Comparison of ENCODE assay signal across 22 mouse cellular contexts in the genomic region with DNA sequence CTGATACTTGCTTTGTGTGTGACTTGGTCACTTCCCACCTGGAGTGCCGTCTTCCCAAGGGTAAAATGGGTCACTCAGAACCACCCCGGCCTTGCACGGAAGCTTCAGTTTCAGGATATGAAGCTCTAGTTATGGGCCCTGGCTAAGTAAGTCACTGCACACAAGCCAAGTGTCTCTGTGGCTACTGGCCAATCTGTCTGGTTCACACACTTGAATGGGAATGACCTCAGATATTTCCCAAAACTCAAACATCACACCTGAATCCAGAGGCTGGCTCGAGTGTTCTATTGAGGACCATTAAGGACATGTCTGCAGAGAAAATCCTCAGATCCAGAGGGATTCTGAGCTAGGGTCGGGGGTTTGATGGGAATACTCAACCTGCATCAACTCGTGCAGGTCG. TPM values are rescaled to one million over a fixed set of nuclear protein-coding genes. Genes with fewer than 3 reads are reported as not detected.
DNase-seq lines count a peak whose midpoint lies in the region; ATAC-seq and TF ChIP-seq lines count a peak whose summit lies in the region.
"Had no signal": no experiment of that assay in that cellular context is flagged by ENCODE, and none has a peak within 500 bp of the region (broad histone marks: within the 10 kb centered on the region; RNA-seq: fewer than 3 reads in every experiment).

No protein-coding gene starts in this region.

- no peak overlapping the region for H3K9ac ChIP-seq in liver, adult 2 months (ENCODE audit: low read depth, low read length)
- no peak overlapping the region for H3K9ac ChIP-seq in liver, embryonic 12.5 days
- H3K9ac ChIP-seq in lung, postnatal 0 days (replicated peaks; ENCODE audit: low read depth), result no peak overlapping the region

- no peaks in the 10 kb centered on the region for H3K27me3 ChIP-seq in liver, adult 2 months (ENCODE audit: control insufficient read depth, insufficient read depth, low read length)
- no peaks in the 10 kb centered on the region for H3K27me3 ChIP-seq in liver, embryonic 12.5 days (replicated peaks)
- H3K27me3 ChIP-seq in lung, postnatal 0 days (replicated peaks; ENCODE audit: insufficient read depth, low read length), result no peaks in the 10 kb centered on the region
- H3K27me3 ChIP-seq: CH12.LX, Patski had no signal

- H3K4me2 ChIP-seq in liver, embryonic 12.5 days, result no peak overlapping the region
- H3K4me2 ChIP-seq in lung, postnatal 0 days (replicated peaks; ENCODE audit: low read depth, low read length), result no peak overlapping the region

- no peak overlapping the region for H3K4me3 ChIP-seq in liver, adult 2 months (ENCODE audit: insufficient read depth, low read depth, low read length)
- H3K4me3 ChIP-seq in liver, embryonic 12.5 days, result no peak overlapping the region
- no peak overlapping the region for H3K4me3 ChIP-seq in lung, postnatal 0 days (ENCODE audit: low read depth, low read length)

- H3K4me1 ChIP-seq in liver, adult 2 months (ENCODE audit: control insufficient read depth, insufficient read depth, low read length), result peaks cover 44% of the 10 kb centered on the region
- no peaks in the 10 kb centered on the region for H3K4me1 ChIP-seq in liver, embryonic 12.5 days
- H3K4me1 ChIP-seq in lung, postnatal 0 days (ENCODE audit: insufficient read depth, low read depth, low read length), result 0 out of 2 replicates have a peak, but pooled peaks cover 3% of the 10 kb centered on the region

- no peak overlapping the region for H3K27ac ChIP-seq in liver, adult 2 months (replicated peaks; ENCODE audit: insufficient read depth, low read depth, low read length)
- H3K27ac ChIP-seq in liver, embryonic 12.5 days, result no peak overlapping the region
- H3K27ac ChIP-seq in lung, postnatal 0 days (ENCODE audit: low read length), result no peak overlapping the region

- H3K36me3 ChIP-seq in liver, adult 2 months (ENCODE audit: control insufficient read depth, insufficient read depth, low read length), result no peaks in the 10 kb centered on the region; the same call in none of the 2 replicates
- no peaks in the 10 kb centered on the region for H3K36me3 ChIP-seq in liver, embryonic 12.5 days
- H3K36me3 ChIP-seq in lung, postnatal 0 days (ENCODE audit: insufficient read depth, low read length), result no peaks in the 10 kb centered on the region
- H3K36me3 ChIP-seq: G1E had no signal

- TF ChIP-seq POLR2A in liver, adult 2 months (IDR thresholded peaks at IDR 0.05; ENCODE audit: extremely low read depth, insufficient read depth, low read length), result no peak

- H3K79me2 ChIP-seq in liver, adult 2 months (ENCODE audit: control insufficient read depth, insufficient read depth, low read length), result no peaks in the 10 kb centered on the region

- WGBS in liver, adult 2 months, result 57% methylated on average over 7 of the region's 7 CpGs
- 72% methylated on average over 7 of the region's 7 CpGs for WGBS in liver, embryonic 12.5 days (ENCODE audit: insufficient replicate concordance)
- 58% methylated on average over 7 of the region's 7 CpGs for WGBS in lung, postnatal 0 days

- ATAC-seq in liver, embryonic 12.5 days, result no peak
- ATAC-seq in lung, postnatal 0 days, result peak; percentile 42; the same call in 1 of the 2 replicates
- ATAC-seq: activated CD4-positive, CD25-positive, alpha-beta regulatory T cell, adult 4 months; CD4-positive, CD25-positive, alpha-beta regulatory T cell, adult 4 months; Patski had no signal

- no peak for TF ChIP-seq CTCF in liver, adult 2 months (IDR thresholded peaks at IDR 0.05; ENCODE audit: low read depth, low read length)
- no peak for TF ChIP-seq CTCF in lung, postnatal 0 days (IDR thresholded peaks at IDR 0.05)

- no peak for TF ChIP-seq EP300 in lung, postnatal 0 days (IDR thresholded peaks at IDR 0.05)

- no peaks in the 10 kb centered on the region for H3K9me3 ChIP-seq in liver, embryonic 12.5 days (replicated peaks)
- no peaks in the 10 kb centered on the region for H3K9me3 ChIP-seq in lung, postnatal 0 days (ENCODE audit: low read length)
- H3K9me3 ChIP-seq: G1E had no signal

- DNase-seq in liver, adult 2 months (ENCODE audit: extremely low read depth, low read depth, low spot score), result peak; percentile 83
- peak; percentile 43 for DNase-seq in lung, postnatal 0 days (ENCODE audit: low spot score)
- DNase-seq in lung, postnatal 10 days, result no peak
- peak; percentile 55 for DNase-seq in lung, postnatal 36 days
- DNase-seq in lung, postnatal 4 days, result no peak
- DNase-seq: adrenal gland, adult 2 months; adrenal gland, adult 8-10 months; adrenal gland, postnatal 10 days; adrenal gland, postnatal 14 days; adrenal gland, postnatal 25 days; adrenal gland, postnatal 36 days; B cell, adult 2 months; cerebellum, adult 11 months; cerebellum, adult 11-12 months; cerebellum, adult 18-20 months had no signal

RNA-seq across cellular contexts. Expression of a gene that starts 11.6 kb away (rescaled TPM):
- total RNA-seq in liver, adult 2 months (2014; rRNA removed), result 64.9 and 96.5 TPM in 2 replicates
- 172 and 299 TPM in 2 replicates for polyA plus RNA-seq in liver, adult 2 months (2012; rRNA removed)
- polyA plus RNA-seq in liver, embryonic 12.5 days (2016; fragmentation: Nextera tagmentation; extraction: Ambion mirVana), result 37.0 and 37.6 TPM in 2 replicates
- 121 and 127 TPM in 2 replicates for polyA plus RNA-seq in lung, postnatal 0 days (2015; fragmentation: Nextera tagmentation; extraction: Ambion mirVana)
- total RNA-seq: CH12.LX had no signal
- polyA plus RNA-seq: G1E had no signal

RNA-seq across cellular contexts. Expression of a gene that starts 55.5 kb away (rescaled TPM):
- total RNA-seq in liver, adult 2 months (2014; rRNA removed), result not detected in 2 replicates
- polyA plus RNA-seq in liver, adult 2 months (2012; rRNA removed), result 0.04 TPM in 1 of 2 replicates, not detected in the other
- polyA plus RNA-seq in liver, embryonic 12.5 days (2016; fragmentation: Nextera tagmentation; extraction: Ambion mirVana), result not detected in 2 replicates
- polyA plus RNA-seq in lung, postnatal 0 days (2015; fragmentation: Nextera tagmentation; extraction: Ambion mirVana), result 0.14 TPM in 2 replicates
- total RNA-seq: CH12.LX, G1E, MEL had no signal
- polyA plus RNA-seq: G1E had no signal

RNA-seq across cellular contexts. Expression of a gene that starts 58.6 kb away (rescaled TPM):
- 1,543 and 1,850 TPM in 2 replicates for total RNA-seq in liver, adult 2 months (2014; rRNA removed)
- 1,631 and 1,632 TPM in 2 replicates for polyA plus RNA-seq in liver, adult 2 months (2012; rRNA removed)
- polyA plus RNA-seq in liver, embryonic 12.5 days (2016; fragmentation: Nextera tagmentation; extraction: Ambion mirVana), result 470 and 475 TPM in 2 replicates
- 646 and 687 TPM in 2 replicates for polyA plus RNA-seq in lung, postnatal 0 days (2015; fragmentation: Nextera tagmentation; extraction: Ambion mirVana)

RNA-seq across cellular contexts. Expression of a gene that starts 58.8 kb away (rescaled TPM):
- 1.3 and 1.4 TPM in 2 replicates for total RNA-seq in liver, adult 2 months (2014; rRNA removed)
- polyA plus RNA-seq in liver, adult 2 months (2012; rRNA removed), result 0.61 and 0.65 TPM in 2 replicates
- polyA plus RNA-seq in liver, embryonic 12.5 days (2016; fragmentation: Nextera tagmentation; extraction: Ambion mirVana), result 12.8 and 14.3 TPM in 2 replicates
- polyA plus RNA-seq in lung, postnatal 0 days (2015; fragmentation: Nextera tagmentation; extraction: Ambion mirVana), result 10.7 and 12.5 TPM in 2 replicates

Comparison
In these comparisons a context has a peak if more than half of its experiments do, and no peak if none do; other contexts are left out.
1. DNase-seq: peak in liver, adult 2 months (single experiment), lung, postnatal 0 days (single experiment) and lung, postnatal 36 days (single experiment); none in lung, postnatal 10 days (single experiment) and lung, postnatal 4 days (0 of 2).